Mouse (Mus musculus): ENCODE measurements around the gene Pigx.

Gene Pigx

GRCm38 (mm10) chr16:32099638-32100150, at the start of gene Pigx, which contains the start of gene Cep19:
Gene Pigx, minus strand, starts transcription at chr16:32099740.
Gene Cep19, plus strand, starts transcription at chr16:32099800.
- DNase-seq (ENCODE audit: low spot score in 2 of 2) = peak; percentile 88 to 90

- DNase-seq (ENCODE audit: low spot score in 2 of 2) = no peak
Observed at GRCm38 (mm10) chr16:32147589-32148207, 48.2 kb upstream of the Pigx start.

- DNase-seq (ENCODE audit: low spot score in 2 of 2) = no peak
Observed at GRCm38 (mm10) chr16:32144592-32144991, 45.1 kb upstream of the Pigx start.

DNA sequence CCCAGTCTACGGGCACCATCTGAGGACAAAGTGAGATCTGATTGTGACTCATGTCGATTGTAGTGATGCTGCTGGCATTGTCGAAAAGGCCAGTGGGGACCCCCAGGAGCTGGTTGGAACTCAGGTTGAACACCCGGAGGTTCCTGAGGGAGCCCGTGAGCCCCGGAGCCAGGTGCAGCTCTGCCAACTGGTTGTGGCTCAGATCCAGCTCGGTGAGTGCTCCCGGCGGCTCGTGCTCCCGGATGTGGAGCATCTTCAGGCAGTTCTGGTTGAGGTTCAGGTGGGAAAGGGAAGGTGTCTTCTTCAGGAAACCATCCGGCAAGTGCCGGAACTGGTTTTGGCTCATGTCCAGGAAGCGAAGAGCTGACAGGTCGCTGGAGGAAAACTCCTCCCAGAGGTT, 44.2 kb upstream of the Pigx start:
- no peak for DNase-seq (ENCODE audit: low spot score in 2 of 2)

GRCm38 (mm10) chr16:32138954-32139353, 39.4 kb upstream of the Pigx start:
- no peak for DNase-seq (ENCODE audit: low spot score in 2 of 2)

DNA sequence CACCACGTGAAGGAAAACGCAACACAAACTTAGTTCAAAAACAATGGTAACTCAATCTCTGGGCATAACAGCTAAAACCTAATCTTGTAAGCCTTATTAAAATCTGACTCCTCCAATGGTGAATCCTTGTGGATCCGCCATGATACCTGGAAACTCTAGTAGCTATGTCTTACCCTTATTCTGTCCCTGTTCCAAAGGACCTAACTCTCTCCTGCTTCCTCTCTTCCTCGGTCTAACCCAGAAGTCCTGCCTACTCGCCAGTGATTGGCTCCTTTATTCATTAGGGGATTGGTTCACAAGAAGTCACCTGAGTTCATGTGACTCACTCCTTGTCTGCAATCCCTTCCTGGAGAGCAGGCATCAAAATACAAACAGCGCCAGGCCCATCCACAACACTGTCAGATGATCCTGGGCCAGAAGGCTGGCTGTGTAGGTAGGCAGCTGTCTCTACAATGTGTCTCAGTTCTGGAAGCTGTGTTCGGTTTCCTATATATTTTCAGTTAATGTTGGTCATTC, 36.4 kb upstream of the Pigx start:
- no peak for DNase-seq (ENCODE audit: low spot score in 2 of 2)

GRCm38 (mm10) chr16:32133148-32133547, 33.6 kb upstream of the Pigx start:
- no peak for DNase-seq (ENCODE audit: low spot score in 2 of 2)

GRCm38 (mm10) chr16:32130190-32130826, 30.8 kb upstream of the Pigx start:
- peak in 1 of 2 experiments; percentile 13 for DNase-seq (ENCODE audit: low spot score in 2 of 2)

DNA sequence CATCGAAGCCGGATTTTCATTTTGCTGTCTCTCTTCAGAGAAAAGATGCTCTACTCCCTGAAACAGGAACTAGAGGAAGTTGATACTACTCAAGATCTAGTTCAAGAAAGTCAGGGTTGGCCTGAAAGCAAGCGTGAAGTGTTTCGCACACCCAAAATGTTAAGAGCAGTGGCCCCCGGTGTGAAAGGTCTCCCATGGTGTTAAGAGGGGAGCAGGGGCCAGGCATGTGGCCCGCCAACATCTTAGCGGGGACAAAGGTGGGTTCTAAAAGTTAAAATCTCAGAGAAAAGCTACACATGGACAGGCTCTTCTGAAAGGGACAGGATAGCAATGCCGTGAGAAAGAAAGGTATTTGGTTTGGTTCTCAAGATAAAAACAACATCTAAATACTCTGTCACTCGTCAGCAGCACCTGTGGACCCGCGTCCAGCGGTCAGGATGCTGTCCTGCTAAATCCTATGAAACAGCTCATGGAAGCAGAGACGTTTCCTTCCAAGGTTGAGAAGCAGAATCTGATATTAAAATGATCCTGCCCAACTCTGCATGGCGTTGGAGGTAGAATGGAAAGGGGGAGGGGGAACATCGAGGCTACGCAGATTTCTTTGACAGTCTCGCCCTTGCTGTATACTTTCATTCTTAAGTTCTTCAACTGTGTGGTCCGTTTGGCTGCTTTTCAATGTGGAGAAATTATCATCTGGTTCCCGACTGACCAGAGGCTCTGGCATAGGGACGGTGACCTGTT, 30.1 kb upstream of the Pigx start:
- DNase-seq (ENCODE audit: low spot score in 2 of 2) = no peak

DNA sequence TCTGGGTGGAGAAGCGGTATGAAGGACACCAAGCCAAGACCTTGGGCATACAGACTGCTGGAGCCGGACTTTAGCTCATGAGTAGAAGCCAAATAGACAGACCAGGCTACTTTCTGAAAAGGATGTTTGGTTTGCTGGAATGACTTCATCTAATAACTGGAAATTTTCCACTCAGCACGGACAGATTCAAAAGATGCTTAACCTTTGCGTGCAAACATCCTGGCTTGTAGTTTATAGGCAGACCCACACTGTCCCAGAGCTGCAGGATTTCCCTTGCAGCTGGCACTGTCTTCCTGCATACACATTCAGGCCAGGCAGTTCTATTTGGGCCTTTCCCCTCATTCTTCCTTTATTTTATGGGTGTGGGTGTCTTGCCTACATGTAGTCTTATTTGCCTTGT, 27.5 kb upstream of the Pigx start:
- DNase-seq (ENCODE audit: low spot score in 2 of 2) = no peak

DNA sequence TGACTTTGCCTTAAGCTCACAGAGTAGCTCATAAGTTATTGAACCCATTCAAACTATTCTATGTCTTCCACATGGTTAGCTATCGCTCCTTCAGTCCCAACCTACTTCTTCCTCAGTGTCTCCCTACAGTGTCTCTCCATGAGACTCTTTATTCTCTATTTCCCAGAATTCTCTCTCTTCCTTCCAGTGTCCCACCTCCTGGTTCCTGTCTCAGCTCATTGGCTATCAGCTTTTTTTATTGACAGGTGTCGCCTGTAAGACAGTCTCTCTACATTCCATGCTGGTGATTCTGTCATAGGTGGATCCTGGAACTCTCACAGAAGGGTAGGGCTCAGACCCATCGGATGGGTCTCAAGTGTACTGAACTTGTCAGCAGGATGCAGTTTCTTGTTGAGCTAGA, 25.8 kb upstream of the Pigx start:
- no peak for DNase-seq (ENCODE audit: low spot score in 2 of 2)

GRCm38 (mm10) chr16:32124444-32125335, 25.1 kb upstream of the Pigx start:
- DNase-seq (ENCODE audit: low spot score in 2 of 2) = no peak

DNA sequence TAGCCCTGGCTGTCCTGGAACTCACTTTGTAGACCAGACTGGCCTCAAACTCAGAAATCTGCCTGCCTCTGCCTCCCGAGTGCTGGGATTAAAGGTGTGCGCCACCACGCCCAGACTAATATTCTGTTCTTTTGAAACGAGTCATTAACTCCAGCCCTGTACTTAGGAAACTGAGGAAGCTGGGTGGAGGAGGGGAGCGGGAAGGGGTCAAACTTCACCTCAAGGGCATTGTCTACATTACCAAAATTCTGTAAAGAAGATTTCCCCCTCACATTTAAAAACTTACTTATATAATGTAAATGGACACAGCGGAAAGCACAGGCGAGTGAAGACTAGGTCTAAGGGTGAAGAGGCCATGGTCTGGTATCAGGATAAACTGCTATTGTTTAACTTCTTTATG, 24.5 kb upstream of the Pigx start:
- DNase-seq (ENCODE audit: low spot score in 2 of 2) = no peak

DNA sequence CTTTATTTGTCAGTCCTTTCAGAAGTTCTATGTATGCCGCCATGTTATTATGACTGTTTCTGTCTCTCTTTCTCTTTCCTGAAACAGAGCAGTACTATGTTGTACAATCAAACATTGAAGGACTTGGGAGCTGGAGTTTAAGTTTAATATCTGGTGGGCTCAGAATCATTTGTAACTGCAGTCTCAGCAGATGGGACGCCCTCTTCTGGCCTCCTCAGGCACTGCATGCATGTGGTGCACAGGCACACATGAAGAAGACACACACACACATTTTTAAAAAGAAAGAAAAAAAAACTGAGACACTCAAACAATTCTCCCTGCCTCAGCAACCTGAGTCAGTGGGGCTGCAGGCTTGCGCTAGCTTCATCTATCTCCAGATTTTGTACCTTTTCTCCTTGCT, 20.9 kb upstream of the Pigx start:
- DNase-seq (ENCODE audit: low spot score in 2 of 2) = no peak

DNA sequence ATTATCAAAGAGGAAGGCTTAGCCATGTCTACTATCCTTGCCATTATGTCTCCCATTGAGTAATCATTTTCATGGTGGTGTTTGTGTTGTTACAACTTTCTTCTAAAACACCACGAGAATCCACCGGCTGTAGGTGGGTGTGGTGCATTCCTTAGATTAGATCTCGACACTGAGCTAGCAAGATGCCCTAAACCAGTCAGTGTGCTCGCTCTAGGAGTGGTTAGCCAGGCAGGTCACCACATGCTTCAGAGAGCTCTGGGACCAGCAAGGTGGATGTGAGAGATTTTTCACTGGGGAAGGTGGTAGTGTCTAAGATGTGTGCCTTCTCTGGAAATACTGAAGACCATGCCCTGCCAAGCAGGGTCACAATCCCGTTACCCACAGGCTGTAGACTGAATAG, 16.6 kb upstream of the Pigx start:
- DNase-seq (ENCODE audit: low spot score in 2 of 2) = peak in 1 of 2 experiments; percentile 19

- no peak for DNase-seq (ENCODE audit: low spot score in 2 of 2)
Observed at GRCm38 (mm10) chr16:32115781-32116180, 16.2 kb upstream of the Pigx start.

- DNase-seq (ENCODE audit: low spot score in 2 of 2) = peak; percentile 77 to 81
Observed at GRCm38 (mm10) chr16:32114968-32115695, 15.6 kb upstream of the Pigx start.

- DNase-seq (ENCODE audit: low spot score in 2 of 2) = no peak
Observed at GRCm38 (mm10) chr16:32114406-32114805, 14.9 kb upstream of the Pigx start.

- peak in 1 of 2 experiments; percentile 69 for DNase-seq (ENCODE audit: low spot score in 2 of 2)
Observed at GRCm38 (mm10) chr16:32113541-32114218, 14.1 kb upstream of the Pigx start.
